Mouse (Mus musculus) ovary, adult 18-20 months (tissue): Measurements from ENCODE around the gene Vmn1r107.
"Not testable (repeated sequence)": the region's sequence is repeated elsewhere in the genome, so short reads cannot be mapped to it uniquely, and the experiment has no call there.

Experiments used
- DNase-seq: peaks from one replicate; pipeline ENCODE4 v3.0.0; 2022; ENCODE audit warnings: low spot score, mixed read lengths

Vmn1r107 gene

DNA sequence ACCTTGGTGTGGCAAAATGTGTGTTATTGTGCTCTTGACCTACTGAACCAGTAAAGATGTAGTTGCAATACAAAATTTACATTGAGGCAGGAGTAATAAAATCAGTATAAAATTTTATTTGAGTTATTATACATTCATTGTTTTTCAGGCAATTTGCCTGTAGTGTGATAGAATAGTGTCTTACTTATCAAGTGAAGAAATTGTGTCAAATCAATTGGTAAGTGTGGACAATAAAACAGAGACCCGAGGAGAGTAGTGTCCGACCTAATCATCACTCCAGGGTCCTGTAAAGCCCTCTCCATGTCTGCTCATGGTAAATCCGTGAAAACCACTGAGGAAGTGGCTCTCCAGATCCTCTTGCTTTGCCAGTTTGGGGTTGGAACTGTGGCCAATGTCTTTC, at the start of gene Vmn1r107:
Gene Vmn1r107, plus strand, starts transcription at position 301 of the 400 bp plus-strand sequence.
- not testable (repeated sequence) for DNase-seq

DNA sequence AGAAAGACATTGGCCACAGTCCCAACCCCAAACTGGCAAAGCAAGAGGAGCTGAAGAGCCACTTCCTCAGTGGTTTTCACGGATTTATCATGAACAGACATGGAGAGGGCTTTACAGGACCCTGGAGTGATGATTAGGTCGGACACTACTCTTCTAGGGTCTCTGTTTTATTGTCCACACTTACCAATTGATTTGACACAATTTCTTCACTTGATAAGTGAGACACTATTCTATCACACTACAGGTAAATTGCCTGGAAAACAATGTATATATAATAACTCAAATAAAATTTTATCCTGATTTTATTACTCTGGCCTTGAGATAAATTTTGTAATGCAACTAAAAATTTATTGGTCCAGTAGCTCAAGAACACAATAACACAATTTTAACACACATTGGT, 34.4 kb downstream of the Vmn1r107 start, which contains the start of gene Vmn1r111:
Gene Vmn1r111, minus strand, starts transcription at position 101 of the 400 bp plus-strand sequence.
- DNase-seq: not testable (repeated sequence)
